Mouse (Mus musculus) cerebral cortex, adult 2 months (tissue): ENCODE measurements around the gene Rif1.

Source experiments
- WGBS: fragments of 180-500 bp; shearing (Covaris S2); methylation state at CpG from one replicate; pipeline ENCODE4 v1.1.7; 2018; 5-methylcytosine and 5-hydroxymethylcytosine counted together

Gene Rif1

GRCm38 (mm10) chr2:52072491-52073140, at the start of gene Rif1:
Gene Rif1 (plus strand): TSS chr2:52072832.
- under 1% methylated on average over 70 of the region's 72 CpGs for WGBS

GRCm38 (mm10) chr2:52027061-52027460, 45.6 kb upstream of the Rif1 start:
- WGBS, result 87% methylated on average over 4 of the region's 4 CpGs

DNA sequence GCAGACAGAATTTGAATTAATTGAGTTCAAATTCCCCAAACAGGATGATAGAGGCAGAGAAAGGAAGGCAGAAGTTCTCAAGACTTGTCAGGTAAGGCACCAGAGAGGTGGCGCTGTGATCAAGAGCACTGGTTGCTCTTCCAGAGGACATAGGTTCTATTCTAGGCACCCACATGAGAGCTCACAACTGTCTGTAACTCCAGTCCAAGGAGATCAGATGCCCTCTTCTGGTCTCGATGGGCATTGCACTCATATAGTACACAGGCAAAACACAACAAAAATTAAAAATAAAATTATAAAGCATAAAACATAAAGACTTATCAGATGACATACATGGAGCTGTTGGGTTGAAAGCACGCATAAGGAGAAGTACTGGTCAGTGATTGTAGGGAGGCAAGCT, 43.2 kb upstream of the Rif1 start:
- 92% methylated on average over 3 of the region's 3 CpGs for WGBS

DNA sequence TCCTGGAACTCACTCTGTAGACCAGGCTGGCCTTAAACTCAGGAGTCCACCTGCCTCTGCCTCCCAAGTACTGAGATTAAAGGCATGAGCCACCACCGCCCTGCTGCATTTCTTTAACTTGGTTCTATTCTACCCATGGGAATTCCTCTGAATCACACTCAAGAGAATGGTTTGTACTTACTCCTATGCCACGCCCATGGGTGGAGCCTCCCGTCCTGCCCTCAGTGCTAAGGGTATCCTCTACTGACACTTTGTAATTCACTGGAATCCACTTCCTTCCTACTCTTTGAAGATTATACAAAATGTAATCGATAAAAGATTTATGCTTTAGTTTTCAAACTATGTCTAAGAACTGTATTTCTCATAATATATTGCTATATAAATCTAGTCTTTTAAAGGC, 41.1 kb upstream of the Rif1 start:
- WGBS, result 81% methylated on average over 4 of the region's 4 CpGs

DNA sequence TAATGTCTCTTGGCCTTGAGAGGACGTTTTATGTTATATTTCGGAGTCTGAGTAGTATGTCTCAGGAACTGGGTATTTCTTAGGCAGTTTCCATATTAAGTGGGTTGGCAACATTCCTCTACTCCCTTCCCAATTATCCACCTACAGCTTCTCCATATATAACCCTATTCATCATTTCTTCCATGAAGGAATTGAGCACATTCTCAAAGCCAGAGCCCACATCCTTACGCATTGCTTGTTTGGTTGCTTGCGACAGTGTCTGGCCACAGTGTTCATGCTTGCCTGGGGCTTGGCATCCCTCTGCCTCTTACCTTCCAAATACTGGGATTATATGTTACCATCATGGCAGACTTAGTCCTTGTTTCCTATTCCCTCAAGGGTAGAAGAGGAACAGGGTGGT, 38.0 kb upstream of the Rif1 start:
- WGBS, result 57% methylated on average over 4 of the region's 4 CpGs

GRCm38 (mm10) chr2:52035144-52035543, 37.5 kb upstream of the Rif1 start:
- 47% methylated on average over 4 of the region's 4 CpGs for WGBS

DNA sequence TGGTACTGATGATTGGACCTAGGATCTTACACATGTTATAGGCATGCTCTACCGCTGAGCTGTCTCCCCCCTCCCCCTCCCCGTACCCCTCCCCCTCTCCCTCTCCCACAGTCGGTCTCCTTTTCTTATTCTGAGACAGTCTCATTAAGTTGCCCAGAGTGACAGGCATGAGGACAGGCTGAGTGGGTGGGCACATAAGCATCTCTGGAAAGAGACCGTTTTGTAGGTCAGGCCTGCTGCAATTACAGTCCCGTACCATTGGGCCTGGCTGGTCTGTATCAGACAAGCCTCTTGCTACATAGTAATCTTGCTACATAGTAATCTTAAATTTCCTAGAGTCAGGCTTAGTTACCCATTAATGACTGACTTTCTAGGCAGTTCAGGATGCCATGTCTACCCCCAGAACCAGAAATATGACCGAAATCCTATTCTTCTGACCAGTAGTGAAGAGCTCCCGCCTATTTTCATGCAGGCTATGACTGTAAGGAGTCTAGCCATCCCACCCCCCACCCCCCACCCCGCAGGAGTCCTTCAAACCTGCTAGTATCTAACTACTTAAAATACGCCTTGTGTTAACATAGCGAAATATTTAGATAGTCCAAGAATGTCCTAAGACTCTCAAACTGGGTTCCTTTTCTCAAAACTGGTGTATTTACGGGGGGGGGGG, 35.6 kb upstream of the Rif1 start:
- WGBS, result 51% methylated on average over 11 of the region's 11 CpGs

DNA sequence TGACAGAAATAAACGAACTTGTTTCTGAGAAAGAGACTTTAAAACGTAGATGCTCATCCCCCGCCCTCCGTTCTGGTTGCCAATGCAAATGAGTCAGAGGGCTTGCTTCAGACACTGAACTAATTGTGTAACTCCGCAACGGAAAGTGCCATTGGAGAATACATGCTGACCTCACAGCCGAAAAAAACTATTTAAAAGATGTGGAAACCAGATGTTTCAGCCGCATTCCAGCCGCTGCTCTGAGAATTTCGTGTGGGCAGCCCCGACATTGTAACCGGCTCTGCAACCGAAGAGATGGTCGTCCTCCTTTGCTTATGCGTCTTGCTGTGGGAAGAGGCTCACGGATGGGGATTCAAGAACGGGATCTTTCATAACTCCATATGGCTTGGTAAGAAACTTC, 34.8 kb upstream of the Rif1 start, which contains the start of gene Tnfaip6:
Gene Tnfaip6, plus strand, starts transcription at position 128 of the 400 bp plus-strand sequence.
- under 1% methylated on average over 17 of the region's 17 CpGs for WGBS

DNA sequence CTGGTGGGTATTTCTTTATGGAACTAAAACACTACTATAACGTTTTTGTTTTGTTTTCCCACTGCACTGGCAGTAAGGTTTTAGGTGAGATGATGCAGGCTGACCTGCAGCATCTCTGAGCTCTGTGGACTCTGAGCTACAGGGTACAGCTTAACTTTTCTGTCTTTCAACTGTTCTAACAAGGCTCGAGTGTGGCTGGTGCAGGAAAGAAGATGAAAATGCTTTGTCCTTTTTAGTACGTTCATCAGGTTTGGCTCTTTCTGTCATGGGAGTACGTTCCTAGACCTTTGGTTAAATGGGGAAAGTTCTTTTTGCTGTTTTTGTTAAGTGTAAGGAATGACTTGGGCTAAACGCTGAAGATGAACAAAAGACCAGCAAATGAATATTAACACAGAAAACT, 34.1 kb upstream of the Rif1 start:
- WGBS, result 51% methylated on average over 5 of the region's 5 CpGs

GRCm38 (mm10) chr2:52039083-52039801, 33.4 kb upstream of the Rif1 start:
- 60% methylated on average over 8 of the region's 8 CpGs for WGBS

DNA sequence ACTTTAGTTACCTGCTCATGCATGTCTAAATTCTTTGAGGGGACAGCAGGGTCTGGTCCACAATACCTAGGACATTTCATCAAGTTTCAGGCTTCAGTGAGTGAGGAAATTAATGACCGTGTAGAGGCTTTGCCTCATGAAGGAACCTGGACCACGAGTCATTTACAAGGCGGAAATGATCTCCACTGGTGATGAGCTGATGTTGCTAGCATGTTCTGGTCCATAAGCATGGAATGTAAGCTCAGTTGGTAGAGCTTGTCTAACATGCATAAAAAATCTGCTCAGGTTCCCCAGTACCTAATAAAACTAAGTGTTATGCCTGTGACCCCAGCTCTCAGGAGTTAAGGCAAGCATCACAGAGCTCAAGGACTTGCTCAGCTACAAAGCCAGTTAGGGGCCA, 30.5 kb upstream of the Rif1 start:
- WGBS, result 87% methylated on average over 3 of the region's 3 CpGs

- WGBS, result 45% methylated on average over 5 of the region's 5 CpGs
Observed at GRCm38 (mm10) chr2:52042714-52043113, 29.9 kb upstream of the Rif1 start.

GRCm38 (mm10) chr2:52043485-52043884, 29.1 kb upstream of the Rif1 start:
- WGBS, result 82% methylated on average over 11 of the region's 11 CpGs

GRCm38 (mm10) chr2:52046032-52046431, 26.6 kb upstream of the Rif1 start:
- 92% methylated on average over 5 of the region's 5 CpGs for WGBS

GRCm38 (mm10) chr2:52050823-52051222, 21.8 kb upstream of the Rif1 start:
- 96% methylated on average over 11 of the region's 11 CpGs for WGBS

DNA sequence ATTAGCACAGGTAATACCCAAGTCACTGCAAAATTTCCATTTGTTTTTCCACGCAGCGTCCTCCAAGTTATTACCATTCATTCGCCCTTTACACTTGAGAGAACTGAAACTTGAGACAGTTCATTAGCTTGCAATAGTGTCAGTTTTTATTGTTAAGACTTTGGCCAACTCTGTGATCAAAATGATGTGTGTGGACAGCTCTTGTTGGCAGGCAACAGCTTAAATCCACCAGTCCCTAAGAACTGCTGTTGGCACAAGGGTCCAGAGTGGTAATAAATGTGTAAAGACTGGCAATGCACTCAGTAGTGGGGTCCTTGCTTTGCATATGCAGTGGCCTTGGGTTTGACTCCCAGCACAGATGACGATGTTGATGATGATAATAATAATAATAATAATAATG, 20.3 kb upstream of the Rif1 start:
- 78% methylated on average over 4 of the region's 4 CpGs for WGBS

DNA sequence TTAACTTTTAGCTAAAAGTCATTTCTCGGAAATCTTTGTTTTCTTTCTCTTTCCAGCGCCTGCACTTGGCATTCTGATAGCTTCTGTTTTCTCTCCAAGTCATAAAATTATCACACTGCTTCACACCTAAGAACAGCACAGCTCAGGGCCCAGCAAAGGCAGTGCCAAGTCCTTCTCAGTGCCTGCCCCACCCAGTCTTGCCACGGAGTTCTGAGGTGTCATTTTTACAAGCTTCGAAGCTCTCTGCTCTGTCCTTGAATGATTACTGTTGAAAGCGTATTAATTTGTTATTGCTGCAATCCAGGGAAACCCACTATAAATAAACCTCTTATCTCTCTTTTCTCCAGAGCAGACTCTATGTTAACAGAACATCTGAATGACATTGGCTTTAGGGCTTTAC, 19.1 kb upstream of the Rif1 start:
- WGBS, result 40% methylated on average over 5 of the region's 5 CpGs

- WGBS, result 71% methylated on average over 4 of the region's 4 CpGs
Observed at GRCm38 (mm10) chr2:52055616-52056015, 17.0 kb upstream of the Rif1 start.

DNA sequence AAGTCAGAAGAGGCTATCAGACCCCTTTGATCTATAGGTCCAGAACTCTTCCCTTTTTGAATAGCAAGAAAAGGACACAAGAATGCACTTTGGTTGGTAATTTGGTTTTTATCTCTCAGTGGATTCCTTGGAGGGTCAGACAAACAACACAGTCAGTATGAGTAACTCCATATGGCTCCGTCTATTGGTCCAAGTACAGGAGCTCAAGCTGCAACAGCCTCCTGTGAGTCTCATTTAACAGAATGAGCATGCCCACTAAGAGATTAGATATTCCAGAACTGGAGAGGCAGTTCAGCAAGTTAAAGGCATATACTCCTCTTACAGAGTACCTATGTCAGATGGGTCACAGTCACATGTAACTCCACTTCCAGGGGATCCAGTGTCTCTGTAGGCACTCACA, 15.5 kb upstream of the Rif1 start:
- 88% methylated on average over 1 of the region's 1 CpGs for WGBS

DNA sequence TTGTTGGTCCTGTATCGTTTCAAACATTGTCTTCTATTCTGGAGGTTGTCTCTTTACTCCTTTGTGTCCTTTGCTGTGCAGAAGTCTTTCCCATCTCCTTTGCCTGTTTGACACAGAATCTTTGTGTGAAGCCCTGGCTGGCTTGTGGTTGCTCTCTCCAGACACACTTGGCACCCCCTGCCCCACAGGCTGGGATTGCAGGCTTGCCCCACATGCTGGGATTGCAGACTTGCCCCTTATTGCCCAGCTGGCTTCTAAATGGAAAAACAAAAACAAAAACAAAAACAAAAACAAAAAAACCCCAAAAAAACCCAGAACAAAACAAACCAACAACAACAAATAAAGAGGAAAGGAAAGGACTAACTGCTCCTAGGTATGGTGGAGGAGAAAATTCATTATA, 4.0 kb upstream of the Rif1 start:
- 59% methylated on average over 1 of the region's 1 CpGs for WGBS

- 92% methylated on average over 5 of the region's 5 CpGs for WGBS
Observed at GRCm38 (mm10) chr2:52070816-52071215, 1.8 kb upstream of the Rif1 start.

DNA sequence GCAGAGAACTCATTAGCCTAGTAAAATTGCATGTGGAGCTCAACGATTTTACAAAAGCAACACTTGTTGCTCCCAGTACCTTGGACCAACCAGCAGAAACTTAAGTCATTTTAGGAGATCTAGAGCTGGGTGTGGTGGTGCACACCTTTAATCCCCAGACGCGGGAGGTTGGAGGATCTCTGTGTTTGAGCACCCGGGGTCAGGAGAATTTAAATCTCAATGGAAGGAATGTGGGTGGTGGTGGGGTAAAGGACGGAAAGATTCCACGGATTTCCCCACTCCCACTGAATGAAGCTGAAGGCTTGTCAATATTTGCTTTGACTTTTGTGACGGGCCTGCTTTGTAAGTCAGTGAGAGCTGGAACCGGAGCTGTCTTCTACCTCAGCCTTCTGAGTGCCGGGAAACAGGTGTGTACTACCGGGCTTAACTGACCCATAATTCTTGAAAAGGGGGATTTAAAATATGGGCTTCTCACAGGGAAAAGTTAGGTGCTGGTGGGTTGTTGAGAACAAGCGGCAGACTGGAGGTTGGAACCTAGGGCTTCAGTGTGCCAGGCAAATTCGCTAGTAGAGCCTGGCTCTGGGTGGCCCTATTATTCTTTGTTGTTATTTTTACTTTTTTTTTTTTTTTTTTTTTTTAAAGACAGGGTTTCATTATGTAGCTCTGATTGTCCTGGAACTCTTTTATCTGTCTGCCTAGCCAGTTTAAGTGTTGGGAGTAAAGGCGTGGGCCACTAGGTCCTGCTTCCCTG, 1.2 kb upstream of the Rif1 start:
- WGBS, result 71% methylated on average over 13 of the region's 13 CpGs
